Mouse (Mus musculus) cerebellum, adult 2 months (tissue): ENCODE results near the gene Epha8. TPM values are rescaled to one million over a fixed set of nuclear protein-coding genes. Genes with fewer than 3 reads are reported as not detected.

Source experiments
- DNase-seq, 2 experiments: peaks; one replicate each; pipeline ENCODE4 v3.0.0; 2021
- H3K27ac ChIP-seq: fragments of 200-500 bp; 2 replicates; pipeline ENCODE4 v1.5.1; 2012; ENCODE audit warnings: low read length, control low read depth, inconsistent platforms; ENCODE audit not compliant: insufficient read depth
- H3K27me3 ChIP-seq: fragments of 200-500 bp; 2 replicates; pipeline ENCODE4 v1.6.1; 2012; ENCODE audit warnings: inconsistent platforms, mild to moderate bottlenecking, low read length, moderate library complexity; ENCODE audit not compliant: control insufficient read depth, insufficient read depth
- H3K4me1 ChIP-seq: fragments of 200-500 bp; 2 replicates; pipeline ENCODE4 v1.6.1; 2011; ENCODE audit warnings: low read length; ENCODE audit not compliant: control insufficient read depth, insufficient read depth
- H3K4me3 ChIP-seq: fragments of 200-500 bp; replicated peaks from 2 replicates; pipeline ENCODE3; 2011; ENCODE audit warnings: mild to moderate bottlenecking, low read depth, low read length, control low read depth; ENCODE audit not compliant: insufficient read depth
- CTCF ChIP-seq: fragments of 200-500 bp; IDR thresholded peaks from 2 replicates; pipeline ENCODE4 v1.5.1; 2011; ENCODE audit warnings: low read depth, mild to moderate bottlenecking, control low read depth, low read length, moderate library complexity, borderline replicate concordance; ENCODE audit not compliant: insufficient read depth
- POLR2A ChIP-seq: fragments of 200-500 bp; IDR thresholded peaks from 2 replicates; pipeline ENCODE4 v1.6.1; 2011; ENCODE audit warnings: low read length, control low read depth, borderline replicate concordance; ENCODE audit not compliant: insufficient read depth
- WGBS: fragments of 180-500 bp; shearing (Covaris S2); methylation state at CpG from one replicate; pipeline ENCODE4 v1.1.7; 2018; 5-methylcytosine and 5-hydroxymethylcytosine counted together
- polyA plus RNA-seq: library from polyadenylated mRNA; depleted of rRNA; stranded (reverse); fragments of >200 nt; gene quantifications from 2 replicates; pipeline ENCODE4 v1.2.3, GENCODE M21; 2012

Epha8 gene
- polyA plus RNA-seq, 1 experiment = 44.5 TPM

DNA sequence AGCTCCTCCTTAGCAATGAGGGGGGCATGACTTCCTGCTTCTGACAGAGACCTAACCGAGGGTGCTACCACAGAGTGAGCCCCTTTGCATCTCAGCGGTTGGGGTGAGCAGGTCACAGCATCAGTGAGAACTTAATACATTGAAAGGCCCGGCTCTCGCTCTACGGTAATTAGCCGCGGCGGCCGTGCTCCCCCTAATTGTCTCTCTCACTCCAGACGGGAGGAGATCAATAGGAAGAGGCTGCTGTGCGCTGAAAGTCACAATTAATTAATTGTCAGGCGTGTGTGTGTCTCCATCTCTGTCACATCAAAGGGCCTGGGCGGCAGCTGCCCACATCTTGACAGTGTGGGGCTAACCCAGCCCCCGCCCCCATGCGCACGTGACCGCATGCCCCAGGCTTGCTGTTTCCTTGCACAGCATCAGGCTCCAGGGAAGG is 45.4 kb downstream of the Epha8 start:
- 38% methylated on average over 17 of the region's 17 CpGs for WGBS
- TF ChIP-seq CTCF (no peak), POLR2A (no peak)
- Histone ChIP-seq H3K4me3 (no peak overlapping the region), H3K27me3 (no peaks in the 10 kb centered on the region; the same call in 1 of the 2 replicates), H3K4me1 (no peaks in the 10 kb centered on the region), H3K27ac (no peak overlapping the region)
- DNase-seq = no peak

DNA sequence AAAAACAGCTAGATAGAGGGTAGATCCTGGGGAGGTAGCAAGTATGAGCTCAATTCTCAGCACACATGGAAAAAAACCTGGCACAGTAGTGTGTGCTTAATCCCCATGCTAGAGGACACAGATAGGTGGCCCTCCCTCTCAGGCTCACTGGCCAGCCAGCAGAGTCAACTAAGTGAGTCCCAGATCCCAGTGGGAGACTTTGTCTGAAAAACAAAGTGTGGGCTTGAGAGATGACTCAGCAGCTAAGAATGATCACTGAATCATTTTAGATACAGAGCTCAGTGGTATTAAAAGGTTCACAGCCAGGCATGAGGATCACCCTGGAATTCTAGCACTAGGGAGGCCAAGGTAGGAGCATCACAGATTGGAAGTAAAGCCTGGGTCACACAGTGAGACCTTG is 48.8 kb downstream of the Epha8 start:
- no peak for DNase-seq
- Histone ChIP-seq H3K27ac (no peak overlapping the region), H3K4me3 (no peak overlapping the region), H3K4me1 (no peaks in the 10 kb centered on the region), H3K27me3 (no peaks in the 10 kb centered on the region)
- TF ChIP-seq CTCF (no peak), POLR2A (no peak)

DNA sequence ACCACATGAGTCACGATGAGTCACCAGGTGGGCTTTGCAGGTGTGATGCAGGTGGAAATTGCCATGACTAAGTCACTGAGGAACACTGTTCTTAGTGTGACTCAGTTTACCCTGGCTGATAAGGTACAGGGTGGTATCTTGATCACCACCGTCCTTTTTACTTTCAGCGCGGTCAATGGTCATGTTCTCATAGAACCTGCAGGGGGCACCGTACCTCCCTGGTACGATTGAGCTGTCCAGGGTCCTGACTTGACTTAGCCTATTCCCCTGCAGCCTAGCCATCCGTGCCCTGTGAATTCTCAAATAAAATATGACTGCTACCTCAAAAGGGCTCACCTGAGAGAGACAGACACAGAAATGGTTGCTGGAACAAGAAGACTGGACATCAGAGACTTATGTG is 49.6 kb downstream of the Epha8 start:
- 21% methylated on average over 7 of the region's 7 CpGs for WGBS
- DNase-seq = no peak
- H3K27me3 ChIP-seq = no peaks in the 10 kb centered on the region
- TF ChIP-seq CTCF (peak; percentile 72), POLR2A (no peak)
- no peak overlapping the region for H3K4me3 ChIP-seq
- H3K27ac ChIP-seq = no peak overlapping the region
- no peaks in the 10 kb centered on the region for H3K4me1 ChIP-seq

DNA sequence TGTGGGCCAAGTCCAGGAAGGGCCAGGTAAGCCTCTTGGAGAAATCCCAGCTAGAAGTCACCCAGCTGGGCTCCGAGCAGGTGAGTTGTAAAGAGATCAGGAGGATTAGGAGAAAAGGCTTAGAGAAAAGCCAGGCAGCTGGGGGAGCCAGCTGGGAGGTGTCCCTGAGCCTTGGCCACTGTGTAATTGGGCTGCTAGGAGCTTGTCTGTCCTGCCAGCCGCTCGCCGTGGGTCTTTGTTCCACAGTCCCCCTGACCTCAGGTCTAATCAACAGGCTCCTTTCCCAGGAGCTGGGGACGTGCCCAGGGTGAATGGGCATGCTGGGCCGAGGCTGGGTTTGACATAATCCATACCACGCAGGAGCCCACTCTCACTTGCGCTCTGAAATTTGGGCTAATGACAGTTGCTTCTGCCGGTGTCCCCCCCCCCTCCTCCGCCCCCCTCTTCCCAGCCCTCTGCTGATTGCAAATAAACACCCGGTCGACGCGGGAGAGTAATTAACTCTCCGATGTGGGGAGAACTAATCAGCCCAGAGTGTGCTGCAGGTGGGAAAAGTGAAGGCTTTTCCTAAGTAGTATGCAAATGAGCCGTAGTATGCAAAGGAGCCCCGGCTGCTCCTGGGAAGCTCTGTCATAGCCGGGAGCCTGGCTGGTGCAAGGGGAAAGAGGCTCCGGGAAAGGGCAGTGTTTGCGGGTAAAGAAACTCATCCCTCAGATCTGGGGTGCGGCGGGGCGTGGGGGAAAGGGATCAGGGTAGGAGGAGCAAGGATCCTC is 51.7 kb downstream of the Epha8 start:
- DNase-seq = no peak
- 8% methylated on average over 23 of the region's 23 CpGs for whole genome bisulfite sequencing
- no peak overlapping the region for H3K4me3 ChIP-seq
- H3K27ac ChIP-seq = no peak overlapping the region
- no peaks in the 10 kb centered on the region for H3K4me1 ChIP-seq
- H3K27me3 ChIP-seq = no peaks in the 10 kb centered on the region
- TF ChIP-seq CTCF (no peak), POLR2A (no peak)

DNA sequence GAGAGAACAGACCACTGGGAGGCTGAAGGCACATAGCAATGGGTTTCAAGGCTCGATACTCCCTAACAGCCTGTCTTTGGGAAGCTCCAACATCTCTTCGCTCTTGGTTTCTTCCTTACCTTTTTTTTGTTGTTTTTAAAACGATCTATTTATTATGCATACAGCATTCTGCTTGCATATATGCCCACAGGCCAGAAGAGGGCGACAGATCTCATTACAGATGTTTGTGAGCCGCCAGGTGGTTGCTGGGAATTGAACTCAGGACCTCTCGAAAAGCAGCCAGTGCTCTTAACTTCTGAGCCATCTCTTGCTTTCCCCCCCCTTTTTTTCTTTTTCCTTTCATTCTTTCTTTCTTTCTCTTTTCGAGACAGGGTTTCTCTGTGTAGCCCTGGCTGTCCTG is 57.5 kb downstream of the Epha8 start:
- Histone ChIP-seq H3K27ac (no peak overlapping the region), H3K4me1 (no peaks in the 10 kb centered on the region), H3K4me3 (no peak overlapping the region), H3K27me3 (no peaks in the 10 kb centered on the region)
- TF ChIP-seq POLR2A = no peak
- TF ChIP-seq CTCF = 0 out of 2 replicates have a peak, but pooled peaks have one; percentile 17
- no peak for DNase-seq
- 69% methylated on average over 7 of the region's 7 CpGs for WGBS

DNA sequence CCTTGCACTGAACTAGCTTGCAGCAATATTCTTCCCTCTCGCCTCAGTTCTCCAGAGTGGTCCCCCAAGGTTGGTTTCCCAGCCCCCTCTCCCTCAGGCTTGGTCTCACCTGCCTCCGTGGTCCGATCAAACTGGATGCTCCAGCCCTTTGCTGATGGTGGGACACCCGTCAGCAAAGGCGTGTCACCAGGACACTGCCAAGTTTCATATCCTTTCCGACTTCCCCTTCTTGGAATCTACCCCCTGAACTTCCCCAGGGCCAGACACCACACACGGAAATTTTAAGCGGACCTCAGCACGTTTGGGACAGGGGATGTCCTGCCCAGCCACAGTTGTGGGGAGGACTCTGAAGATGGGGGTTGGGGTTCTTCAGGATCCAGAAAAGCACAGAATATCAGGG is 58.0 kb downstream of the Epha8 start, which contains the start of gene C1qa:
Gene C1qa (minus strand): TSS at position 167 of the 400 bp plus-strand sequence.
- no peak for TF ChIP-seq POLR2A
- no peak for TF ChIP-seq CTCF

DNA sequence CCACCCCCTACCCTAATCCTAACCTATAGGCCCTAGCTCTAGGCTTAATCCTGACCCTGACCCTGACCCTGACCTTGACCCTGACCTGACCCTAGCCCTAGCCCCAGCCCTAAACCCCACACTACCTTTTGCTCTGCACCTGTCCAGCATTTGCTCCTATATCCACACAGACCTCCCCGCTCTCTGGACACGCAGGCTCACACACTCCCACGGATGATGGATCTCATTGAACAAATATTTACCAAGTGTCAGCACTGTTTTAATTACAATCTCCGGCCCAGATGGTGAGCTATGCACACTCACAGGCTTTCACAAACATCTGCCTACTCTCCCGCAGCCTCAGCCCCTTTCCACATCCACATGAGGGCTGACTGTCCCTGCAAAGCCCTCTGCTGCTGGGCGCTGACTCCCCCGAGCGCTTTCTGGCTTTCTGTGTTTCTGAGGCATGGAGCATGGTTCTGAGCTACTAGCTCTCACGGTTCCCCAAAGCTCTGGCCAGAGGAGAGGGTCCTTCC is 58.5 kb downstream of the Epha8 start:
- TF ChIP-seq CTCF = no peak
- TF ChIP-seq POLR2A = no peak
- no peak for DNase-seq
- Histone ChIP-seq H3K4me1 (no peaks in the 10 kb centered on the region), H3K27me3 (no peaks in the 10 kb centered on the region), H3K4me3 (no peak overlapping the region), H3K27ac (no peak overlapping the region)
- WGBS = 82% methylated on average over 9 of the region's 9 CpGs

More for the DNA sequence above, 58.0 kb downstream of the Epha8 start, which contains the start of gene C1qa:
- Histone ChIP-seq H3K27me3 (no peaks in the 10 kb centered on the region), H3K27ac (no peak within 1 kb of the TSS), H3K4me1 (no peaks in the 10 kb centered on the region), H3K4me3 (no peak within 1 kb of the TSS)
- 80% methylated on average over 9 of the region's 9 CpGs for WGBS
- no peak for DNase-seq

DNA sequence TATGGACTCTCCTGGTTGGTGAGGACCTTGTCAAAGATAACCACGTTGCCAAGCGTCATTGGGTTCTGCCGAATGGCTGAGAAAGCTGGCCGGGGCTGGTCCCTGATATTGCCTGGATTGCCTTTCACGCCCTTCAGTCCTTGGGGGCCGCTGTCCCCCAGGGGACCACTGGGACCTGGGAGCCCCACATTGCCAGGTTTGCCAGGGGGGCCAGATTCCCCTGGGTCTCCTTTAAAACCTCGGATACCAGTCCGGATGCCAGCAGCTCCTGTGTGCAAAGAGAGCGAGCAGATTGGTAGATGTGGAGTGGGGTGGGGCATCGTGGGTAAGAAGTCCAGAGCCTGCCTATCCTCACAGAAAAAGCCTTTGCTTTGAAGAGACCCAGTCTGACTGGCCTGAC is 60.2 kb downstream of the Epha8 start:
- DNase-seq = no peak
- H3K27ac ChIP-seq = no peak overlapping the region
- no peaks in the 10 kb centered on the region for H3K27me3 ChIP-seq
- WGBS = 32% methylated on average over 10 of the region's 10 CpGs
- TF ChIP-seq CTCF (no peak), POLR2A (no peak)
- no peak overlapping the region for H3K4me3 ChIP-seq
- H3K4me1 ChIP-seq = no peaks in the 10 kb centered on the region
